Mouse (Mus musculus): ENCODE results near the gene Ift74.

GRCm38 (mm10) chr4:94613972-94614626 is at the start of gene Ift74:
- TF ChIP-seq CTCF (IDR thresholded peaks at IDR 0.05; ENCODE audit: low read depth): no peak
- peak; percentile 64; the same call in 1 of the 2 replicates for TF ChIP-seq EP300 (IDR thresholded peaks at IDR 0.05; ENCODE audit: low read depth)

All from liver, postnatal 0 days (tissue).